Mouse (Mus musculus) cerebellum, adult 11-12 months (tissue): ENCODE measurements at regions not wholly inside any gene's neighbourhood (a gene's known extent, or its start where the extent isn't known, plus 50 kb on each side); places are given as distances from the start of the nearest gene placed in this dataset.

ENCODE experiments used
- DNase-seq: peaks from one replicate; pipeline ENCODE4 v3.0.0; 2022

- no peak for DNase-seq
Observed at GRCm38 (mm10) chr11:112140912-112141311, 641.1 kb upstream of the Sox9 start.

- no peak for DNase-seq
Observed at GRCm38 (mm10) chr11:112152051-112152450, 630.0 kb upstream of the Sox9 start.

- no peak for DNase-seq
Observed at GRCm38 (mm10) chr11:112153198-112153597, 628.8 kb upstream of the Sox9 start.

GRCm38 (mm10) chr11:112154712-112155319 is 627.2 kb upstream of the Sox9 start:
- DNase-seq: no peak

GRCm38 (mm10) chr11:112155339-112155955 is 626.6 kb upstream of the Sox9 start:
- no peak for DNase-seq

- no peak for DNase-seq
Observed at GRCm38 (mm10) chr11:112163681-112164265, 618.3 kb upstream of the Sox9 start.

- DNase-seq: no peak
Observed at GRCm38 (mm10) chr11:112173585-112173984, 608.4 kb upstream of the Sox9 start.

GRCm38 (mm10) chr11:112175302-112175701 is 606.7 kb upstream of the Sox9 start:
- no peak for DNase-seq

GRCm38 (mm10) chr11:112180666-112181065 is 601.4 kb upstream of the Sox9 start:
- no peak for DNase-seq

GRCm38 (mm10) chr11:112197620-112198268 is 584.3 kb upstream of the Sox9 start:
- DNase-seq: no peak

GRCm38 (mm10) chr11:112204561-112204960 is 577.5 kb upstream of the Sox9 start:
- DNase-seq: no peak

- peak; percentile 2 for DNase-seq
Observed at GRCm38 (mm10) chr11:112209414-112209813, 572.6 kb upstream of the Sox9 start.

- DNase-seq: no peak
Observed at GRCm38 (mm10) chr11:112219046-112219720, 562.8 kb upstream of the Sox9 start.

- no peak for DNase-seq
Observed at GRCm38 (mm10) chr11:112234492-112235116, 547.4 kb upstream of the Sox9 start.

GRCm38 (mm10) chr11:112238960-112239884 is 542.8 kb upstream of the Sox9 start:
- DNase-seq: peak; percentile 4

- no peak for DNase-seq
Observed at GRCm38 (mm10) chr11:112252548-112252947, 529.5 kb upstream of the Sox9 start.

GRCm38 (mm10) chr11:112253061-112253460 is 529.0 kb upstream of the Sox9 start:
- DNase-seq: no peak

- no peak for DNase-seq
Observed at GRCm38 (mm10) chr11:112256326-112256725, 525.7 kb upstream of the Sox9 start.

GRCm38 (mm10) chr11:112264077-112264476 is 517.9 kb upstream of the Sox9 start:
- no peak for DNase-seq

- no peak for DNase-seq
Observed at GRCm38 (mm10) chr11:112270911-112271310, 511.1 kb upstream of the Sox9 start.

- no peak for DNase-seq
Observed at GRCm38 (mm10) chr11:112278566-112278965, 503.5 kb upstream of the Sox9 start.

GRCm38 (mm10) chr11:112282911-112283310 is 499.1 kb upstream of the Sox9 start:
- DNase-seq: no peak
